Mouse (Mus musculus) Muller cell, postnatal 12 days (primary cell): ENCODE measurements around the gene Hoxd12.

Experiments used
- DNase-seq: peaks from one replicate; pipeline ENCODE4 v3.0.0-alpha.2; 2015; ENCODE audit errors: inconsistent ontology term

The Hoxd12 gene

DNA sequence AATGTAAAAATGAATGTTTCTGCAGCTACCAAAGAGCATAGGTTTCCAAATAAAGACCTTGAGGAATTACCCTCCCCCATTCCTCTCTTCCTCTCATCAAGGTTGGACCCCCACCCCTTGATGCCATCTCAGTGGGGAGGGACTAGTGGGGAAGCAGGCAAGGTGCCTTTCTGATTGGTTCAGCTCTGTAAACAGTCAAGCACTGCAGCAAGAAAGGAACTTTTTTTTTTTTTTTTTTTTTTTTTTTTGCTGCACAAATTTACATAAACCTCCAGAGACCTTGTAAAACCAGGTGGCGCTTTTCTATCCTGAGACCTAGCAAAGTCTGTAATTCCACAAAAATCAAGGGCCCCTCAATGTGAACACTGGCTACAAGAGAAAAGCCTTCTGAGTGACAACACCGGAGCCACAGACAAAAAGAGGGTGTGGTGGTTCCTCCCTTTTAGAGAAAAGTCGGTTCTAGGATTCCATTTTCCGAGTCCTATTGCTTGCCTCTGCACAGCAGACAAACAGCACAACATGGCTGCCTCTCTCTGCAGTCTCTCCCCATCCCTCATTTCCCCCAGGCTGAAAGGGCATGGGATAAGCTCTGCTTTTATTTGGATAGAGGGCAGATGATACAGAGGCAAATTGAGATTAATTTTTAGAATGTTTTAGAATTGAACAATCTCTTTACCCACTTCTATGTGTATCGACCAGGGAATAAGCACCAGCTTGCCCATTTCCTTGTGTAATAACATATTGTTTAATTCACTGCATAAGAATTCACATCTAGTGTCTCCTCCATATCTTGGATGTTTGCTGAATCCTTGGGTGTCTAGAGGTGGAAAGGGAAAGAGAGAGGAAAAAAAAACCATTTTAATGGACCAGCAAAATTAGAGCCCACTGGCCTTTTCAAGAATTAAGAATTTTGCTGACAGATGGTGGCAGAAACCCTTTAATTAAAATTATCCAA is 34.9 kb downstream of the Hoxd12 start:
- DNase-seq, result no peak

DNA sequence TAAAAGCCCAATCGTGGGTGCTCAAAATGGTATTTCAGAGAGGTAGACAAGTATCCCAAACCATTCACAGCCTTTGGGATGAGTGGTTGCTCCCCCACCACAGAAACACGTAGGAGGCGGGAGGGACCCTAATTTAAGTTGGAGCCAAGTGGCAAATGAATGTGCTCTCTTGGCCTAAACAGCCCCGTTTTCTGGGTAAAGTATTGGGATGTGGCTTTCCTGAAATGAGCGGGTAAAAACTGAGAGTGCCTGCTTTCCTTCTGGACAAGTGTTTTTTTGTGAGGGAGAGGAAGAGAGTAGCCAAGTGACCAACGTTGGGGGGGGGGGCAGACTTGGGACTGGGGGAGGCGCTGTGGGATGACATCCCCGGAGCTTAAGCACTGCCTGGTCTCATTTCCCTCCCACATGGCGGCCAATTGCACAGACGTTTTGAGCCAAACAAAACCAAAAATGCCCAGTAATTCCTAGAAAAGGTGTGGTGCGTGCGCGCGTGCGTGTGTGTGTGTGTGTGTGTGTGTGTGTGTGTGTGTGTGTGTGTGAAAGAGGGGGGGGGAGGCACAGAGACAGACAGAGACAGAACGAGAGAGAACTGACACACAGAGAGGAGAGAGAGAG is 36.2 kb downstream of the Hoxd12 start:
- DNase-seq, result no peak

DNA sequence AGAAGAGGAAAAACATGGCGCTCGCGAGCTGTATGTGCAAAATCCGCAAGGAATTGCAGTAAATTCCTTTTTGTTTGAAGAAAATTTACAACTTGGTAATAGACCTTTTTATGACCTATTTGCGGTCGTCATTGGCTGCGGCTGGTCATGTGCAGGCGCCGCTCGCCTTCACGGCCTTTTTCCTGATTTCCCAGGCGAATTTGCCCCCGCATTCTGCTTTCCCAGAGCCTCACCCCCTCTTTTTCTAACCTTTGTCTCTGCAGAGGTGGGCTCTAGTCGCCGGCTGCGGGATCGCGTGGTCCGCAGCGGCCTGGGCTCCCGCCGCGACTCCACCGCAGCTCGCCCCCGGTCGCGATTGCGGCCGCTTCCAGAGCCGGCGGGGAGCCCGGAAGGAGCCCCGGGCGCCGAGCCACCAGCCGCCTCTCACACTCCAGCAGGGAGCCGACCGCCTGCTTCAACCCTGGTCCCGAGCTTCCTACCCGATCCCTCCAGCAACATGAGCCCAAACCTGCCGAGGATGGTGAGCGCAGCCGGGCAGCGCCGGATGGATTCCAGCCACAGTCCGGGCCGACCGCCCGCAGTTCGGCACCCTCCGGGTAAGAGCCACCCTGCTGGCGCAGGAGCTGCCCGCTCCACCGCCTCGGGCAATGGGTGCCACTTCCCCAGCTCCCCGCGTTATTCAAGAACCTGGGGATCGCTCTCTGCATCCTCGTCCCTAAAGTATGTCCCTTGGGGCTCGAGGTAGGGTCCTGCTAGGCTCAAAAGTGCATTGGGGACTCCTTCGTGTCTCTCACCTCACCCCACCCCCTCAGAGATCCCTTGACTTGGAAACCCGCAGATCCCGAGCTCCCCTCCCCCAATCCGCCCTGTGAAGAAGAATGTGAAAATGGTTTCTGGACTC is 37.2 kb downstream of the Hoxd12 start, which contains the start of the genes Hoxd3 and Hoxd4:
Hoxd3 (plus strand) TSS at position 207 of the 901 bp plus-strand sequence.
Hoxd4 (plus strand) TSS at position 209 of the 901 bp plus-strand sequence.
- peak; percentile 39 for DNase-seq

DNA sequence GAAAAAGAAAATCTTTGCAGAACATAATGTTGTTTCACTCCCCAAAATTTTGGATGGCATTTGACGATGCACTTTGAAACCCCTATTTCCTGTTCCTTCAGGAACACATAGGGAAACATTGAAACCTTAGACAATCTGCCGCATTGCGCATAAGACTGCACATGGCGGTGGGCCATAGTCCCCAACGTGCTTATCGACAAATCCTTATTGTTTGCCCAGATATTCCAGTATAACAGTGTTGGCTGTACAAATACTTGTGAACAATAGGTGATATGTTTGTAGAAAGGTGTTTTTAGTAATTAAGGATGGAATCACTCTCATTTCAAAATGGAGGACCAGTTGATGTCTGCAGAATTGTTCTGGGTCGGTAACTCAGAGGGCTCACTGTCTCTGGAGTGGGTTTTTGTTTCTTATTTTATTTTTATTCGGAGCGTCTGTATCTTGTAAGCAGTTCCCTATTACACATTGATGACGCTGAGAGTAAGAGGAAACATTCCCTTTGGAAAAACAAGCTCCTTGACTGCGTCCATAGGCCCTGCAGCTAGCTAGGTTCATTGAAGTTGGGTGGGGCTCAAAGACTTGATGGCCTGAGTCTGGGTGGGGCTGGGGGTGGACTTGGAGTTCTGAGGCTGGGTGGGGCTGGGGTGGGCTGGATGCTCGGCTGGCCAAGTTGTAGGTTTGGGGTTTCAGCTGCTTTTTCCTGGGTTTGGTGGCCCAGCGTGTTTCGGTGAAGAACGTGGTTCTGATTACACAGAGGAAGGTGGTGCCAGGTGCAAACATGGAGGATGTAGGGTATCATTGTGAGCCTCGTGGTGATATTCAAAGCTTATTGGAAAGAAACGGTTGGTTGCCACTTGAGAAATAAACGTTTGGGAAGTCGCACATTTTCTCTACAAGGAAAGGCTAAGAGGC is 38.7 kb downstream of the Hoxd12 start:
- DNase-seq, result no peak

DNA sequence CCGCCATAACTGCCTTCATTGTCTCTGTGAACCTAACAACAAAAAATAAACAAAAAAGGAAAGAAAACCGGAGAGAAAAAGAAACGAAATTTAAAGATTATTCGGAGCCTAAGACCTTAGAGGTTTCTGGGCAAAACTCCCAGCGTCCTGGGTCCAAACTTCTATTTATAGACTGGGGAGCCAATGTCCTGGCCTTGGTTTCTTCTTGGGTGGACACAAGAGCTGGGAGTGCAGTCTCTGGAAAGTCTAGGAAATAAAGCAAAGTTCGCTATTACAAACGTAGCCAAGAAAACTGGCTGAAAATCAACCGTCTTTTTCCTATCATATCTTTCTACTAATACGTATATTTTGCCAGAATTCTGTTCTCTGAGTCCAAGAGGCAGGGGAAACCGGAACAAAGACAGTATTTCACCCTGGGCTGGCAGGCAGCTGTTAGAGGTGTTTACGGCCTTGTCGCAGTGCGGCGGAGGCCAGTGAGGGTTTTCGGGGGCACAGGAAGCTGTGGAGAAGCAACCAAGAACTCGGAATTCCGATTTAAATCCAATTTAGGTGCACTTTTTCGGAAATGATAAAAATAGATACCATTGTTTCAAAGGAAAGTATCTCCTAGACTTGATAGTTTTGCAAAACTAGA is 39.5 kb downstream of the Hoxd12 start:
- DNase-seq, result no peak

DNA sequence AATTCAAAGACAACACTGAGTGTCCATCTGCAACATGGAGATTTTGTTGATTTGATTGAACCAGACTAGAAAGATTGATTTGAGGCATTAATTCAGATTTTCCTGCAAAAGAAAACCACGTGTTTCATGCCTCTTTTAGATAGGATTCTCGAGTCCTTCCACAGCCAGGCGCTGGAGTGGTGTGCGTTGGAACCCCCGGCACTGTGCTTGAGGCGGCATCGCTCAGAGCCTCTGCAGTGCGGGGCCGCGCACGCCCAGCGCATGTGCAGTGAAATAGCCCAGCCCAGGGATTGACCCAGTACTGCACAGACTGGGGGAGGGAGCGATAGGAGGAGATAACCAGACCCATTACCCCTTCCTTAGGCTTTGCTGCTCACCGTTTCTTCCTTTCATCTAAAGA is 40.1 kb downstream of the Hoxd12 start:
- no peak for DNase-seq

DNA sequence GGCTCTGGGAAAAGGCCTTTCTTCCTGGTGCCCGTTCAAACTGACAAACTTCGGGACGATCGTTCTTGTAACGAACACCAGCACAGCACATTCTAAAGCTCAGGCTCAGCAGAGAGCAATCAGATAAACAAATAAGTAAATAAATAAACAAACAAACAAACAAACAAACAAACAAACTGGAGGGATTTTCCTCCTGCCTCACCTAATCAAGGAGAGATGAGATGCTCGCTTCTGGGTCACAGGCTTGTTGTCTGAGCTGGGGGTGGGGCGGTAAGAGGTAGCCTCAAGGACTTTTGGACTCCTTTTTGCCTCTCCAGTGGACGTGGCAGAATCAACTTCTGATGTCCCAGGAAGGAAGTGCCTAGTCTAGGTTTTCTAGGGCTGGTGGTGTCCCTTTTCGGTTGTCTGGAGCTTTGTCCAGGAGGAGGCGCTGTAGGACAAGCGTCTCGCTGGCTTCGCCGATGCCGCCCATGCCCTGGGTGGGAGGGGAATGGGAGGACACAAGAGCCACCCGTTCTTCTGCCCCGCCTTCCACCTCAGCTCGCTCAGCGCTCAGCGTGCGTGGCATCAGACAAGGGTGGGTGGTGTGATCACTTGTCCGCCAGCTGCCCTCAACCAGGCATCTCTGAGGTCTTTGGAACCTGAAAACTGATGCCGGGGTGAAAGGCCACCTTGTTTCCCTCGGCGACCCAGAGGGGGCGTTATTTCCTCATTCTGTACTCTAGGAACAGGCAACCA is 40.9 kb downstream of the Hoxd12 start:
- peak; percentile 79 for DNase-seq

DNA sequence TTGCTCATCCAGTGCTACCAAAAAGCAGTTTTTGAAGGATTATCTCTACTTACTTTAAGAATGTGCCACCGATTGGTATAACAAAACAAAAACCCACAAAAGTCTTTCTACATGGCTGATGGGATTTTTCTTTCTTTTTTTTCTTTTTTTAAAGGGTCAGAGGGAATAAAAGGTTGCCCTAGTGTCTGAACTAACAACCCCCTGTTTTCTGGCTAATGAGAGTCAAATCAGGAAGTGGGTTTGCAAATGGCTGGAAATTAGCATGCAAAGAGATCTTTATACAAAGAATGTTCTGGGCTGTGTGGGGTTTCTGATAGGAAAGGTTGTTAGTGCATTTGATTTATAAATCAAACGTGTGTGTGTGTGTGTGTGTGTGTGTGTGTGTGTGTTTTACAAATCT is 45.6 kb downstream of the Hoxd12 start:
- no peak for DNase-seq

DNA sequence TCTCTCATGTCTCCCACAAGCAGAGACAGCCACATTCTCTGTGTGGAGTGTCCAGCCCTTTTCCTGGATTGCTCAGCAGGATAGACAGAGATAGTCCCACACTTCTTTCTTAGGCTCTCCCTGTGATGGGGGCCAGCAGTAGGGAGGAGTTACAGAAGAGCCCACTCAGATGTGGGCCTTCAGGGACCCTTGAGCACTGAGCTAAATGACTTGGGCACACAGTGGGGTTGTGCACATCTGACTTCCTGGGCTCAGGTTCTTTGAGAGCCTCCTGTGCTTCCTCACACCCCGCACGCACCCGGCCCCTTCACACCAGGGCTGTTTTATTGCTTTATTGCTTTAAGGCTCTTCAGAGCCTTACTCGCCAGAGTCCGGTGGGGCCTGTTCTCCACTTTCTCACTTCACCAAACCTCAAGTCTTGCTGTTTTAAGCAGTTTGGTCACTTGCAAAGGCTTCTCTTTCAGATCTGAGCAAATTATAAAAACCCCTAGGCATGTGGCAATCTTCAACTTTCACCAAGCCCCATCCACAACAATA is 46.2 kb downstream of the Hoxd12 start:
- DNase-seq, result no peak

DNA sequence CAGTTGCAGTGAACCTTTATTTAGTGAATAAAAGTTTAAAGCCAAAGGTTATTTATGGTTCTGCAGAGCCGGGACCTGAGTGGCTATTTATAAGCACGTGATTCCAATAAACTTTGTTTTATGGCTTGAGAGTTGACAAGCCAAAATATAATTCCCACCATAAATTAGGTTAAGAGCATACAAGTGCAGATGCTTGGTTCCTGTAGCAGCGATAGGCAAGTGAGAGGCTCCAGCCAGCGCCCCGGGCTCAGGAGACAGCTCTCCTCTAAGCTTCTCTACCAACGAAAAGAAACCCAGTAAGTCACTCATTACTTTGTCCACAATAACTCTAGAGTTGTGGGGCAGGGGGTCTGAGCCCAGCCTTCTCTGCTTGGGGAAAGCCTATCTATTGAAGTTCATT is 47.1 kb downstream of the Hoxd12 start:
- no peak for DNase-seq

DNA sequence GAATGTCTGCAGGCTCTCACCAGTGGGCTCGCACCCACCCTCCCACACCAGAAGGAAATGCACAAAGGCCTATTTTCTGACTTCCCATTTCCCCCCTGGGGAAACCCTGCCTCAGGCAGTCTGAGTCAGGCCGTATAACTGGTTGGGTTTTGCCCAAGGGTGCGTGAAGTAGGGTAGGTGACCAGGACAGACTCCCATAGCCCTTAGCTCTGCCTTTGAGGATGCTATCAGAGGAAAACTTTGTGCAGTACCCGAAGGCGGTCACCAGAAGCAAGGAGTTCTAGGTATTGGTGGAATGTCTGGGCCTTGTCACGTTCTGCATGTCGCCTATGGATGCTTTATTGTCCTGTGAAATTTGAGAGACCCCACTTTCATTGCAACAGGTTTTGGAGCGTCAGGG is 48.1 kb downstream of the Hoxd12 start:
- DNase-seq, result no peak

DNA sequence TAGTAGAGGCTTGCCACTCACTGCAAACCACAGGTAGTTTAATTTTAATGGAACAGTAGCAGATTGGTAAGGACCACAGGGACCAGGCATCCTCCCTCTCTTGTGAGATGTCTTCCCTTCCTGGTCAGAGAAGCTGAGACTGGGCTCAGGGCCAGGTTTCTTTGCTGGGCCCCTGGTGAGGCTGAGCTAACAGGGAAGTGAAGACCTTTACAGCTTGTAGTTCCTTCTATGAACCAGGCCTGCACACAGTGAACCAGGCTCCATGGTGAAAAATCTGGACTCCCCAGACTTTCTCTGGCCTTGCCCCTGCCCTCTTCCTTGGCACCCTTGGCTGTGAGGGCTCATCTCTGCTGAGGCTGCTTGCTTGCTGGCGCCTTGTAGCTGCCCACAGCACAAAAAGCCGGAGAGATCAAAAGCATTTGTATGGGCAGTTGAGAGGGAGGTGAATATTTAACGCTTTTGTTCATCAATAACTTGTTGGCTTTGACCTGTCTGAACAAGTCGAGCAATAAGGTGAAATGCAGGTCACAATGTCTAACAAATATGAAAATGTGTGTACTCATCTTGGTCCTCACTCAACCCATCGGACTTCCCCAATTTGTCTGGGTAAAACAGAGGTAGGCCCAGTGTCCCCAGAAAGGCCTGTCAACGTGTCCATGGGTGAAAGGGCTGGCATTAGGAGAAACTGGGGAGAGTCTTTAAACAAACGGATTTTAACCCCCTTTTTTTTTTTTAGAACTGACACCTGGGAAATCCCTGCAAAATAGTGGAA is 49.6 kb downstream of the Hoxd12 start:
- DNase-seq, result no peak

DNA sequence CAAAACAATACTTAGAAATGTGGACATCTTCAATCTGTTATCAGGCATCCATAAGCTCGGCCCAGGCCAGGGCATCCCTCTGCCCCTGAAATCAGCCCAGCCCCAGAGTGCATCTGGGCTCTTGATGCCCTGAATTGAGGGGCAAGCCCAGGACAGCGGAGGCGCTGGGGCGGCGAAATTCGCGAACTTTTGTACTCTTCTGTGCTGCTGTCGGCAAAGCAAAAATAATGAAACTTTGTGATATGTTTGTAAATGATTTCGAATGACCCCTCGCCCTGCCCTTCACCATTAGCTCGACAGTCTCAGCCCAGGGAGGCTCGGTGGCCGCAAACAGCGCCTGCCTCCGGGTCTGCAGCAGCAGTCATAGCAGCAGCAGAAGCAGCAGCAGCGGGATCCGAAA is 50.4 kb downstream of the Hoxd12 start:
- no peak for DNase-seq

DNA sequence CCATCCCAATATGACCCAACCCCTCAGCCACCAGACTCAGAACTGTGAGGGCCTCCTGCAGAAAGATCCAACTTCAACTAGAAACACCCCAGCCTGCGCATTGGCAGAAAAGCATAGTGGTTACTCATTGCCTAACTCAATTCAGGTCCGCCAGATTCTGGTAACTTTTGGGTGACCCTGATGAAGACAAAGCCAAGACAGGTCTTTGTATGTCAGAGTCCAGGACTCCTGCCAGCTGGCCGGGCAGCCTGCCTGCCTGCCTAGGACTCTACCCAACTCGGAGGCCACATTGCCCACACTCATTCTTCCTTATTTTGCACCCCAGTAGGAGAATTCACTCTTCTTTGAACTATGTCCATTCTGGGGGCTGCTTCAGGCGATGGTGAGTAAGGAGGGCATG is 51.7 kb downstream of the Hoxd12 start, which contains the start of gene Gm28230:
Gm28230 (plus strand) TSS at position 178 of the 400 bp plus-strand sequence.
- no peak for DNase-seq

DNA sequence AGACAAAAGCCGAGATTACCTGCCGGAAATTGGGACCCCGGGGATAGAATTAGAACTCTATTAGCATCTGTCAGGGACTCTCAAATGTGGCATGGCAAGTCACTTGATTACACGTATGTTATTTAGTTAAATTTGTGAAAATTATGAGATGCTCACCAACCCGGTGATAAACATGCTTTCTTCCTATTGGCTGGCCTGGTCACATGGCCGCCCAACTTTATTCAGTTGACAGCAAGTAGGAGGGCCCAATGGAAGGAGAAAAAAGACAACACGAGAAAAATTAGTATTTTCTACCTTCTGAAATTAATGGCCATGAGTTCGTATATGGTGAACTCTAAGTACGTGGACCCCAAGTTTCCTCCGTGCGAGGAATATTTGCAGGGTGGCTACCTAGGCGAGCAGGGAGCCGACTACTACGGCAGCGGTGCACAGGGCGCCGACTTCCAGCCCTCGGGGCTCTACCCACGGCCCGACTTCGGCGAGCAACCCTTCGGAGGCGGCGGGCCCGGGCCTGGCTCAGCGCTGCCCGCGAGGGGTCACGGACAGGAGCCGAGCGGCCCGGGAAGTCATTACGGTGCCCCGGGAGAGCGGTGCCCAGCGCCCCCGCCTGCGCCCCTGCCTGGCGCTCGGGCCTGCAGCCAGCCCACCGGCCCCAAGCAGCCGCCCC is 52.3 kb downstream of the Hoxd12 start:
- DNase-seq, result no peak
